Mouse (Mus musculus) ES-Bruce4 (cell line): ENCODE data around the gene Cbfa2t3. TPM values are rescaled to one million over a fixed set of nuclear protein-coding genes. Genes with fewer than 3 reads are reported as not detected.
A peak's percentile ranks its signal among the peaks of the same experiment; 100 is the strongest.

Experiments used
- H3K27ac ChIP-seq: 2 replicates; pipeline ENCODE4 v1.5.1; 2012; ENCODE audit warnings: low read length, inconsistent platforms; ENCODE audit not compliant: insufficient read depth
- H3K27me3 ChIP-seq: 2 replicates; pipeline ENCODE4 v1.6.1; 2012; ENCODE audit warnings: mild to moderate bottlenecking, low read length, inconsistent platforms; ENCODE audit not compliant: control insufficient read depth, poor library complexity, insufficient read depth, severe bottlenecking
- H3K36me3 ChIP-seq: 2 replicates; pipeline ENCODE4 v1.6.1; 2012; ENCODE audit warnings: inconsistent platforms, mild to moderate bottlenecking, low read length, moderate library complexity; ENCODE audit not compliant: control insufficient read depth, poor library complexity, insufficient read depth, severe bottlenecking
- H3K4me1 ChIP-seq: one replicate; pipeline ENCODE4 v1.8.1; 2011; ENCODE audit warnings: low read length; ENCODE audit not compliant: control insufficient read depth, insufficient read depth
- H3K4me3 ChIP-seq: 2 replicates; pipeline ENCODE4 v1.5.1; 2011; ENCODE audit warnings: low read depth, mild to moderate bottlenecking, low read length
- H3K9ac ChIP-seq: 2 replicates; pipeline ENCODE4 v1.6.1; 2012; ENCODE audit warnings: low read depth, mild to moderate bottlenecking, inconsistent platforms; ENCODE audit not compliant: poor library complexity, severe bottlenecking
- H3K9me3 ChIP-seq: replicated peaks from 2 replicates; pipeline ENCODE4 v1.6.1; 2012; ENCODE audit warnings: mild to moderate bottlenecking, low read length, inconsistent platforms; ENCODE audit not compliant: control insufficient read depth, poor library complexity, insufficient read depth, severe bottlenecking
- CTCF ChIP-seq: IDR thresholded peaks from one replicate; pipeline ENCODE4 v1.8.1; 2011; ENCODE audit warnings: low read depth, low read length
- EP300 ChIP-seq: IDR thresholded peaks from 2 replicates; pipeline ENCODE4 v1.6.1; 2011; ENCODE audit warnings: low read depth, low read length; ENCODE audit not compliant: insufficient read depth
- POLR2A ChIP-seq: IDR thresholded peaks from one replicate; pipeline ENCODE4 v1.8.1; 2011; ENCODE audit warnings: low read length; ENCODE audit not compliant: insufficient read depth
- polyA plus RNA-seq: library from polyadenylated mRNA; stranded (reverse); fragments of >200 nt; gene quantifications from 2 replicates; pipeline ENCODE4 v1.2.4, GENCODE M21; 2011; ENCODE audit warnings: low read depth; ENCODE audit not compliant: missing spikeins, insufficient read depth, insufficient read length

Cbfa2t3 gene
- polyA plus RNA-seq, 1 experiment = 0.42 TPM

GRCm38 (mm10) chr8:122625811-122626210 is 73.1 kb downstream of the Cbfa2t3 start:
- Histone ChIP-seq H3K4me3 (no peak overlapping the region), H3K9ac (no peak overlapping the region), H3K4me1 (no peaks in the 10 kb centered on the region), H3K36me3 (no peaks in the 10 kb centered on the region), H3K9me3 (no peaks in the 10 kb centered on the region), H3K27ac (no peak overlapping the region), H3K27me3 (no peaks in the 10 kb centered on the region)
- TF ChIP-seq CTCF = no peak
- TF ChIP-seq POLR2A = no peak
- TF ChIP-seq EP300 = no peak

GRCm38 (mm10) chr8:122624653-122625052 is 74.3 kb downstream of the Cbfa2t3 start:
- H3K4me1 ChIP-seq = no peaks in the 10 kb centered on the region
- H3K4me3 ChIP-seq = no peak overlapping the region
- H3K36me3 ChIP-seq = no peaks in the 10 kb centered on the region
- no peak overlapping the region for H3K9ac ChIP-seq
- no peaks in the 10 kb centered on the region for H3K27me3 ChIP-seq
- H3K27ac ChIP-seq = no peak overlapping the region
- TF ChIP-seq POLR2A (no peak), CTCF (peak; percentile 34)
- H3K9me3 ChIP-seq = no peaks in the 10 kb centered on the region

- TF ChIP-seq POLR2A = no peak
- TF ChIP-seq CTCF = no peak
- TF ChIP-seq EP300 = no peak
- H3K27ac ChIP-seq = no peak overlapping the region
These were observed 74.9 kb downstream of the Cbfa2t3 start for GRCm38 (mm10) chr8:122623844-122624642.

GRCm38 (mm10) chr8:122622727-122623126 is 76.2 kb downstream of the Cbfa2t3 start, which contains the start of gene Pabpn1l:
Pabpn1l (minus strand) TSS chr8:122622739.
- Histone ChIP-seq H3K4me1 (no peaks in the 10 kb centered on the region), H3K9me3 (no peaks in the 10 kb centered on the region), H3K4me3 (no peak within 1 kb of the TSS), H3K27ac (no peak within 1 kb of the TSS), H3K36me3 (no peaks in the 10 kb centered on the region), H3K27me3 (no peaks in the 10 kb centered on the region), H3K9ac (no peak within 1 kb of the TSS)
- TF ChIP-seq POLR2A = no peak
- TF ChIP-seq CTCF = no peak
- TF ChIP-seq EP300 = no peak

More at GRCm38 (mm10) chr8:122623844-122624642, 74.9 kb downstream of the Cbfa2t3 start:
- Histone ChIP-seq H3K9ac (no peak overlapping the region), H3K4me3 (no peak overlapping the region), H3K27me3 (no peaks in the 10 kb centered on the region), H3K9me3 (no peaks in the 10 kb centered on the region), H3K36me3 (no peaks in the 10 kb centered on the region), H3K4me1 (no peaks in the 10 kb centered on the region)

GRCm38 (mm10) chr8:122620446-122620845 is 78.5 kb downstream of the Cbfa2t3 start:
- H3K9me3 ChIP-seq = no peaks in the 10 kb centered on the region
- no peaks in the 10 kb centered on the region for H3K4me1 ChIP-seq
- no peak overlapping the region for H3K9ac ChIP-seq
- no peak overlapping the region for H3K4me3 ChIP-seq
- TF ChIP-seq CTCF = no peak
- TF ChIP-seq EP300 = no peak
- no peak for TF ChIP-seq POLR2A
- H3K36me3 ChIP-seq = no peaks in the 10 kb centered on the region
- no peaks in the 10 kb centered on the region for H3K27me3 ChIP-seq
- H3K27ac ChIP-seq = no peak overlapping the region

- Histone ChIP-seq H3K4me1 (no peaks in the 10 kb centered on the region), H3K4me3 (no peak overlapping the region), H3K9ac (no peak overlapping the region), H3K9me3 (no peaks in the 10 kb centered on the region), H3K36me3 (no peaks in the 10 kb centered on the region), H3K27ac (no peak overlapping the region), H3K27me3 (no peaks in the 10 kb centered on the region)
- TF ChIP-seq EP300 (no peak), POLR2A (no peak), CTCF (no peak)
These were observed 80.1 kb downstream of the Cbfa2t3 start for GRCm38 (mm10) chr8:122618660-122619378.
